Mouse (Mus musculus): ENCODE measurements around the gene H2-DMb1. TPM values are rescaled to one million over a fixed set of nuclear protein-coding genes. Genes with fewer than 3 reads are reported as not detected.

Gene H2-DMb1
- total RNA-seq, 2 experiments from 2014 or later, result 48.5 to 56.9 TPM

- peak; percentile 21 for ATAC-seq (replicated peaks; ENCODE audit: poor library complexity, severe bottlenecking)
Observed at GRCm38 (mm10) chr17:34122188-34122984, 30.5 kb upstream of the H2-DMb1 start, which contains the start of gene Brd2. TSS of gene Brd2 (minus strand) at chr17:34122634.

DNA sequence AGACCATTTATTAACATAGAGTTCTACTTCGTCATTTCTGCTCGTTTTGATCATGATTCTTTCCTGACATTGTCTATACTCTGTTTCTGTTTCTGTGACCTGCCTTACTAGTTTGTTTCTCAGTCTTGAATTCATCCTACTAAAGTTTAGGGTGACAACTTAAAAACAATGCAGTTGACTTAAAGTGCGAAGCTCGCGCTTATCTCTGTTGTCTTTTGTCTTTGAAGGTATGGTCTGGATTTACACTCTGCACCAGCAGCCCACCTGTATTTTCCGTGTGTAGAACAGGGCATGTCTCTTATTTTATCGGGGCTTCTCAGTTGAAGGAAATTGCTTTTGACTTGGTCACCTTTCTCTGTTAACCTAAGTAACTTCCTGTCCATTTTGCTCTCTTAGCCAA, 29.8 kb upstream of the H2-DMb1 start:
- no peak for ATAC-seq (replicated peaks; ENCODE audit: poor library complexity, severe bottlenecking)

DNA sequence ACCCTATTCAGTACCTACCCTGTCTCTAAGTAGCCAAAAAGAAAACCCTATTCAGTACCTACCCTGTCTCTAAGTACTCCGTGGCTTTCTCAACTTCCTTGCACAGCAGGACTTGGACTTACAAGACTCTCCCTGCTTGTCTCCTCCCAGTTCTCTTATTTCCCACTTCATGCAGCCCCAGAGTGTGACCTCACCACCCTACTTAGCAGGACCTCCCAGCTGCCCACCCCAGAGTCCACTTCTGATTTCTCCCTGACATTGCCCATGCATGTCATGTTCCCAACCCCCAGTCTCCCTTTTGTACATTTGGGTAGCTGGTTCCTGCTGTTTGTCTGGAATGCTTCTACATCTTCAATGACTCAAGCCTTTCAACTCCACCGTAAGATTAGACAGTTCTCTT, 29.4 kb upstream of the H2-DMb1 start:
- ATAC-seq (replicated peaks; ENCODE audit: poor library complexity, severe bottlenecking), result 0 out of 2 replicates have a peak, but pooled peaks have one; percentile 4

GRCm38 (mm10) chr17:34124649-34125048, 28.2 kb upstream of the H2-DMb1 start:
- ATAC-seq (replicated peaks; ENCODE audit: poor library complexity, severe bottlenecking), result peak; percentile 23

GRCm38 (mm10) chr17:34126826-34127420, 25.9 kb upstream of the H2-DMb1 start:
- no peak for ATAC-seq (replicated peaks; ENCODE audit: poor library complexity, severe bottlenecking)

GRCm38 (mm10) chr17:34127475-34127874, 25.4 kb upstream of the H2-DMb1 start:
- peak; percentile 46 for ATAC-seq (replicated peaks; ENCODE audit: poor library complexity, severe bottlenecking)

GRCm38 (mm10) chr17:34128264-34128937, 24.5 kb upstream of the H2-DMb1 start:
- ATAC-seq (replicated peaks; ENCODE audit: poor library complexity, severe bottlenecking), result no peak

DNA sequence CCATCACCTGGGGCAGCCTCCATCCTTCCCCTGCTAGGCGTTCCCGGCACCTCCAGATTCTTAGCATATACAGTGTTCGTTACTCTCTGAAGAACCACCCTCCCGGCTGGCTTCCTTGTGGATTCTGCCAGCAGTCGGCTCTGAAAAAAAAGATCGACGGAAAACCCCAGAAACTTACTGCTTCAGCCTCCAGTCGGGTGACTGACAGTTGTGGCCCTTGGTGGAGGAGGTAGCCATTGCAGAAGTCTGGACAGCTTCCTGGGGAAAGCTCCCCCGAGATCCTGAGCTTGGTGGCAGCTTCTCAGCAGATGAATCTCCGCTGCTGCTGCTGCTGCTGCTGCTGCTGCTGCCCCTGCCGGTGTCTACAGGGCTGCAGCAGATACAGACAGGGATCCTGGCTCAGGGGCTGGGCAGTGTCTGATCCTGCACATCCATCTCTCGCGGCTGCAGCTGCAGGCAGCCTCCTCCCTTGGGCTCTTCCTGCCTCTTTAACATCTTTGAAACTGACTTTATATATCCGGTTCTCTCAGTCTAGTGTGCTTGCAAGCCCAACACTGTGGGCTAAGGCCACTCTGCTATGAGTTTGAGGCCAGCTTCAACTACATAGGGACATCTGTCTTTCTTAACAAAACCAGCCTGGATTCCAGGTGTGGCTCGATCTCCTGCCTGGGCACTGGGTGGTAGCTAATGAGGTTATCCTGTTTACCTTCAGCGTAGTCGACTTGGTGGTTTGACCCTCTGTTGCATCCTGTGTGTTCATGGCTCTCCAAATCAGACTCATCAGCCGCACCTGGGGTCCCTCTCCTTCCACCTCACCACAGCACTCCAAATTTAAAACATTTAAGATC, 23.7 kb upstream of the H2-DMb1 start:
- ATAC-seq (replicated peaks; ENCODE audit: poor library complexity, severe bottlenecking), result peak; percentile 15; the same call in 1 of the 2 replicates

DNA sequence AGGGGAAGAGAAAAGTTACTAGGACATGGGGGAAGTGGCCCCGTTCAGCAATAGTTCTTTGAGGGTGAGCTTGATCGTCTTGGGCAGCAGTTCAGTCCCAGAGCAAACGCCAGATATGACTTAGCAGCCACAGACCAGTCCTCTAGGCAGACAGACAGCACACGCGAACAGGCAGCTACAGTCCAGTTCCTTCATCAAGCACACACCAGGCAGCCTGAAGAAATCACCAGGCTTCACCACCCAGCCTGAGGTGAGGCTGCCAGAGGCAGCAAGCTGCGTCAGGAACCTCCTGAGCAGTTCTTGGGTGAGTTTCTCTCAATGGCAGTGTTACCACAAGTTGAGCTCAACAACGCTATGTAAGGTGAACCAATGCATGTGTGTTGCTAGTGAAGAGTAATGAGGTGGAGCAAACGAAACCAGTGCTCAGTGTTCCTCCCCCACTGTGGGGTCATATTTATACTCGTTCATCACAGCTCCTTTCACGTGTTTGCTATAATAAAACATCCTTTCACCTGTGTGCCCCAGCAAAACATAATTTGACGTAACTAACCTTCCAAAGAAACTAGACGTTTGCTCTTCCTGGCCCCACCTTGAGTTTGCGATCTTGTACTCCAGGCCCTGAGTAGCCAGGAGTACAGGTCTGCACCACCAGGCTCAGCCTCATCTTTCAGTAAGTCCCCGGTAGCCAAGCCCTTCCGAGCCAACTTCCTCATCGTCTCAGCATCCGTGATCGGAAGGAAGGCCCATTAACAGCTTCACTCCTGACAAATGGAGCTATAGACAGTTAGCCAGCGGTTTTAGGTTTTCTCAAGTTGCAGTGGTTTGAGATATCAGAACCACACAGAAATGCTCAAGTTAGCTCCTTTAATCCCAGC, 22.6 kb upstream of the H2-DMb1 start:
- ATAC-seq (replicated peaks; ENCODE audit: poor library complexity, severe bottlenecking), result no peak

- ATAC-seq (replicated peaks; ENCODE audit: poor library complexity, severe bottlenecking), result no peak
Observed at GRCm38 (mm10) chr17:34131911-34132310, 21.0 kb upstream of the H2-DMb1 start.

DNA sequence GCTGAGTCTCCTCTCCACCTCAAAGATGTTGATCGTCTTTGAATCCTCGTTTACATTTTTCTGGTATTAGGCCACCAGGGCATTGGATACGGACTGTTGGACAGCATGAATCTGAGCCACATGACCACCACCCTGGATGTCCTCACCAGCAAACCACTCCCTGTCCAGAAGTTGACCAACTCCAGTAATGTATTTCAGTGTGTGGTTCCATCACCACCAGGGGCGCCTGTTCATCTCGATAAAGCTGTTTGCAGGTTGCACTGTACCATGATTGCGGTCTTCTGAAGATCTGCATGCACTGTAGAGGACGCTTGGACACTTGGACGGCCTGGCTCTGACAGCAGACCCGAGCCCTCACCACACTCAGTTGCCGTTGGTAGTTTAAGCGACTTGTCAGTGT, 19.6 kb upstream of the H2-DMb1 start:
- no peak for ATAC-seq (replicated peaks; ENCODE audit: poor library complexity, severe bottlenecking)

DNA sequence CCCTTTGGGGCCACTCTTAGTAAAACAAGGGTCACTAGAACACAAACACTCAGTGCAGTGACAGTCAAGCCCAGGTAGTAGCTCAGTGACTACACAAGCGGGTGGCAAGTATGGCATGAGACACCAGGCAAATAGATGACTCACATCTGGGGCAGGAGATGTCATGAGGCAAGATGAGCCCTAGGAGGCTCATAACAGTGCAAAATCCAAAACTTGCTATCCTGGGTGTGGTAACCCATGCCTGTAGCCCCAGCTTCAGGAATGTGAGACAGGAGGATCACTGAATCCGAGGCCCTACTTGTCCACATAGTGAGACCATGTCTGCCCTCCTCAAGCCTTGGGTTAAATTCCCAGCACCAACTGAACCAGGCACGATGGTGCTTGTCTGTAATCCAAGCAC, 18.4 kb upstream of the H2-DMb1 start:
- no peak for ATAC-seq (replicated peaks; ENCODE audit: poor library complexity, severe bottlenecking)

DNA sequence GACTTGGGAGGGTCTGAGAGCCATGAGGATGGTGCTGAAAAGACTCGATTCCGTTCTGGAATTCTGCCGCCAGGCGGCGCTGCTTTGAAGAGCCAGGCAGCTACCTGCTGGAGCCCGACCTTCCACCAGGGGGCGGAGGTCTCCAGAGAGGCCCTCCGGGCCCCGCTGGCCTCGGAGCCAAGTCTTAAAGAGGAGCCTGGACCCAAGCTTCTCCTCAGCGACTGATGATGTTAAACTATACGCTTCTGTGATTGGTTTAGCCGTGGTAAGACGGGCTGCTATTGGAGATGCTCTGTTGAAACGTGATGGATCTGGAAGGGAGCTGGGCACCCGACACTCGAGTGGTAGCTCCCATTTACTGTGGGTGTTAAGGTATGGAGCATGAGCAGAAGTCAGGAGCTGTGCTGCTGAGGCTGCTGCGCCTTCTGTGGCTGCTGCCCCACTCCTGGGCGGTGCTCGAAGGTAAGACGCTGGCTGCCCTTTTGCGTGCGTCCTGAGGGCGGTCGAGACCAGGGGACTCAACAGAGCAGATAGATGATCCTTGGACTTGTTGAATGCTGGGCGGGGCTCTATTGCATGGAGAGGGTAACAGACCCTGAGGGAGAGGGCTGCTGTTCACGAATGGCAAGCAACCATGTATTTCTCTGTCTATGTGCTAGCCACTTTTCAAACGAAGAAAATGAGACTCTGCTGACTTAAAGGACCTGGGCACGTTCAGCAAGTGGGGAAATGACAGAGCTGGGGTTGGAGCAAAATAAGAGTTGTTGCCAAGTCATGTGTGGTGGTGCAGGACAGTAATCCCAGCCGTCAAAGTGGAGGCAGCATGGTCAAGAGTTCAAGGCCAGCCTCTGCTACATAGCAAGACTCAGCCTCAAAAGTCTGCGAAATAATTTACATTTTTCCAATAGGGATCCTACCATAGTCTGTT, 17.3 kb upstream of the H2-DMb1 start:
- peak; percentile 97 for ATAC-seq (replicated peaks; ENCODE audit: poor library complexity, severe bottlenecking)

DNA sequence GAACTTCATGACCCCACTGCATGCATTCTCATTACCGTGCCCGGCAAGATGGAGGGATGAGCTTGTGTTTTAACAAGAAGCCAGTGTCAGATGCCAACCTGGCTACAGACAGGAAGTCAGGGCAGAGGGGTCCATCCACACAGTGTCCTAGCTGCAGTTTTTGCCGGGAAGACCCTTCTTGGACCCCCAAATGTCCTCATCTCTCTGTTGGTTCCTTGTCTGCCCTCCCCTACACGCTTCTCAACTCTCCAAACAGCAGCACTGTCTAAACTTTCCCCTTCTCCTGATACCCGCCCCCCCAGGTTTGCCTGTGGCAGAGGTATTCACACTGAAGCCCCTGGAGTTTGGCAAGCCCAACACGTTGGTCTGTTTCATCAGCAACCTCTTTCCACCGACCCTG, 15.3 kb upstream of the H2-DMb1 start:
- ATAC-seq (replicated peaks; ENCODE audit: poor library complexity, severe bottlenecking), result no peak

DNA sequence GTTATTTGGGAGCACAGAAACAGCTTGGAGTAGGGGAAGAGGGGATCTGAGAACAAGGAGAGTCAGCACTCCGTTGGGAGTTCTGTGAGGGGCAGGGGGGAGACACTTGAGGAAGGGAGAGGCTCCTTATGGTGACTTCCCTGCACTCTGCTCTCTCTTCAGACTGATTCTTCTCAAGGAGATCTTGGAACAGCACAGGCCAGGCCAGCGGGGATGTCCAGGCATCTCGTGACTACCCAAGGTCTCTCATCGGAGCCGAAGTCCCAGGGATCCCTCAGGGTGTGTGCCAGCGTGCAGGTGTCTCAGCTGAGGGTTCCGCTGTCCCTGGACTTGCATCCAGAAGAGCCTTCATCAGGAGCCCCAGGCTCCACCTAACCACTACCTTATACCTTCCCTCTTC, 14.2 kb upstream of the H2-DMb1 start:
- no peak for ATAC-seq (replicated peaks; ENCODE audit: poor library complexity, severe bottlenecking)

DNA sequence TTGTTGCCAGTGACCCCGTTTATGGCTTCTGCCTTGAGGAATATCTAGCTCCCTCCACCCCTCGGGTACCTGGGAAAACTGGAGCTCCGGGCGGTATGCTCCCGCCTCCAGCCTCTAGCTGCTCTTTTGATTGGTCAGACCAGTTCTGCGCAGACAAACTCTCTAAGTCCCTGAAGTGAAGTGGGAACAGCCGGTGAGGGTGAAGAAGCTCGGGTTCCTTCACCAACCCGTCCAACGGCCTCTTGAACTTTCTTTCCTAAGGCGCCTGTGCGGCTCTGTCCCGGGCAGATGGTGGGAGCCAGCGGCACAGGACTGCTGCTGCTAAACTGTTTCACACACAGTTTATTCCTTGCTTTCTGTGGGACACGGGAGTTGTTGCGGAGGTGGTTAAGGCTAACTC, 13.5 kb upstream of the H2-DMb1 start:
- no peak for ATAC-seq (replicated peaks; ENCODE audit: poor library complexity, severe bottlenecking)

GRCm38 (mm10) chr17:34140240-34140639, 12.6 kb upstream of the H2-DMb1 start:
- no peak for ATAC-seq (replicated peaks; ENCODE audit: poor library complexity, severe bottlenecking)

DNA sequence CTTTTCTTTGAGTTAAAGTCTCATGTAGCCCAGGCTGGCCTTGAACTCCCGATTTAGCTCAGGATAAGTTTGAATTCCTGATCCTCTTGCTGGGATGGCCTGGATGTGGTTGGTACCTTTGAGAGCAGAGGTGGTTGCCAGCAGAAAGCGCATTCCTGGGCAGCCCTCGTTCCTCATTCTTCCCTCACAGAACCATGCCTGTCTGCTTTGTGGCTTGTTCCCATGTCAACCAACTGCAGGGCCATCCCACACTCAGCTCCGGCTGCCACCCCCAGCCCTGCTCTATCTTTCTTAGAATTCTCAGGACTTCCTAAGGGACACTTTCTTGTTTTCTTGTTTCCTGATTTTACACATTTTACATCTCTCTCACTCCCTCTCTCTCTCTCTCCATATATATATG, 11.4 kb upstream of the H2-DMb1 start:
- ATAC-seq (replicated peaks; ENCODE audit: poor library complexity, severe bottlenecking), result 0 out of 2 replicates have a peak, but pooled peaks have one; percentile 29

Data from granulocyte monocyte progenitor cell, adult 5-6 weeks (primary cell).